Mouse (Mus musculus): ENCODE data around the gene Zfand3. TPM values are rescaled to one million over a fixed set of nuclear protein-coding genes. Genes with fewer than 3 reads are reported as not detected.
A peak's percentile ranks its signal among the peaks of the same experiment; 100 is the strongest.

Gene Zfand3
- total and polyA plus RNA-seq, 2 experiments = 46.7 to 63.3 TPM

GRCm38 (mm10) chr17:30053463-30053862 is 48.9 kb downstream of the Zfand3 start:
- 46% methylated on average over 9 of the region's 9 CpGs for WGBS
- no peak overlapping the region for H3K27ac ChIP-seq (replicated peaks; ENCODE audit: insufficient read depth, low read depth, low read length)
- H3K9ac ChIP-seq (ENCODE audit: low read depth, low read length) = no peak overlapping the region
- H3K79me2 ChIP-seq (ENCODE audit: control insufficient read depth, insufficient read depth, low read length) = peaks cover 54% of the 10 kb centered on the region
- peak; percentile 46 for DNase-seq (ENCODE audit: extremely low read depth, low read depth, low spot score)
- TF ChIP-seq CTCF (IDR thresholded peaks at IDR 0.05; ENCODE audit: low read depth, low read length) (no peak), POLR2A (IDR thresholded peaks at IDR 0.05; ENCODE audit: extremely low read depth, insufficient read depth, low read length) (no peak)
- no peaks in the 10 kb centered on the region for H3K36me3 ChIP-seq (ENCODE audit: control insufficient read depth, insufficient read depth, low read length)
- H3K4me1 ChIP-seq (ENCODE audit: control insufficient read depth, insufficient read depth, low read length) = peaks cover 15% of the 10 kb centered on the region
- H3K4me3 ChIP-seq (ENCODE audit: insufficient read depth, low read depth, low read length) = no peak overlapping the region
- no peaks in the 10 kb centered on the region for H3K27me3 ChIP-seq (ENCODE audit: control insufficient read depth, insufficient read depth, low read length)

- 75% methylated on average over 2 of the region's 2 CpGs for WGBS
- H3K4me1 ChIP-seq (ENCODE audit: control insufficient read depth, insufficient read depth, low read length) = peaks cover 18% of the 10 kb centered on the region
- H3K79me2 ChIP-seq (ENCODE audit: control insufficient read depth, insufficient read depth, low read length) = peaks cover 58% of the 10 kb centered on the region
- DNase-seq (ENCODE audit: extremely low read depth, low read depth, low spot score) = peak; percentile 44
- no peak overlapping the region for H3K4me3 ChIP-seq (ENCODE audit: insufficient read depth, low read depth, low read length)
- no peak for TF ChIP-seq CTCF (IDR thresholded peaks at IDR 0.05; ENCODE audit: low read depth, low read length)
- no peak for TF ChIP-seq POLR2A (IDR thresholded peaks at IDR 0.05; ENCODE audit: extremely low read depth, insufficient read depth, low read length)
- H3K9ac ChIP-seq (ENCODE audit: low read depth, low read length) = no peak overlapping the region
- no peaks in the 10 kb centered on the region for H3K27me3 ChIP-seq (ENCODE audit: control insufficient read depth, insufficient read depth, low read length)
- no peaks in the 10 kb centered on the region for H3K36me3 ChIP-seq (ENCODE audit: control insufficient read depth, insufficient read depth, low read length)
- no peak overlapping the region for H3K27ac ChIP-seq (replicated peaks; ENCODE audit: insufficient read depth, low read depth, low read length)
Measured at GRCm38 (mm10) chr17:30053871-30054270, 49.3 kb downstream of the Zfand3 start.

GRCm38 (mm10) chr17:30056226-30056625 is 51.7 kb downstream of the Zfand3 start:
- Histone ChIP-seq H3K27me3 (ENCODE audit: control insufficient read depth, insufficient read depth, low read length) (no peaks in the 10 kb centered on the region), H3K4me1 (ENCODE audit: control insufficient read depth, insufficient read depth, low read length) (peaks cover 30% of the 10 kb centered on the region), H3K36me3 (ENCODE audit: control insufficient read depth, insufficient read depth, low read length) (no peaks in the 10 kb centered on the region), H3K9ac (ENCODE audit: low read depth, low read length) (no peak overlapping the region), H3K27ac (replicated peaks; ENCODE audit: insufficient read depth, low read depth, low read length) (no peak overlapping the region), H3K79me2 (ENCODE audit: control insufficient read depth, insufficient read depth, low read length) (peaks cover 54% of the 10 kb centered on the region), H3K4me3 (ENCODE audit: insufficient read depth, low read depth, low read length) (no peak overlapping the region)
- 91% methylated on average over 5 of the region's 5 CpGs for WGBS
- no peak for DNase-seq (ENCODE audit: extremely low read depth, low read depth, low spot score)
- TF ChIP-seq POLR2A (IDR thresholded peaks at IDR 0.05; ENCODE audit: extremely low read depth, insufficient read depth, low read length) (no peak), CTCF (IDR thresholded peaks at IDR 0.05; ENCODE audit: low read depth, low read length) (no peak)

GRCm38 (mm10) chr17:30058594-30058993 is 54.1 kb downstream of the Zfand3 start:
- no peak for DNase-seq (ENCODE audit: extremely low read depth, low read depth, low spot score)
- Histone ChIP-seq H3K9ac (ENCODE audit: low read depth, low read length) (no peak overlapping the region), H3K27me3 (ENCODE audit: control insufficient read depth, insufficient read depth, low read length) (no peaks in the 10 kb centered on the region), H3K27ac (replicated peaks; ENCODE audit: insufficient read depth, low read depth, low read length) (no peak overlapping the region), H3K4me1 (ENCODE audit: control insufficient read depth, insufficient read depth, low read length) (peaks cover 28% of the 10 kb centered on the region), H3K4me3 (ENCODE audit: insufficient read depth, low read depth, low read length) (no peak overlapping the region), H3K79me2 (ENCODE audit: control insufficient read depth, insufficient read depth, low read length) (peaks cover 39% of the 10 kb centered on the region), H3K36me3 (ENCODE audit: control insufficient read depth, insufficient read depth, low read length) (no peaks in the 10 kb centered on the region)
- no peak for TF ChIP-seq POLR2A (IDR thresholded peaks at IDR 0.05; ENCODE audit: extremely low read depth, insufficient read depth, low read length)
- no peak for TF ChIP-seq CTCF (IDR thresholded peaks at IDR 0.05; ENCODE audit: low read depth, low read length)
- whole genome bisulfite sequencing = 73% methylated on average over 3 of the region's 3 CpGs

- Histone ChIP-seq H3K9ac (ENCODE audit: low read depth, low read length) (no peak overlapping the region), H3K27me3 (ENCODE audit: control insufficient read depth, insufficient read depth, low read length) (no peaks in the 10 kb centered on the region), H3K4me3 (ENCODE audit: insufficient read depth, low read depth, low read length) (no peak overlapping the region), H3K79me2 (ENCODE audit: control insufficient read depth, insufficient read depth, low read length) (peaks cover 38% of the 10 kb centered on the region), H3K27ac (replicated peaks; ENCODE audit: insufficient read depth, low read depth, low read length) (no peak overlapping the region), H3K36me3 (ENCODE audit: control insufficient read depth, insufficient read depth, low read length) (no peaks in the 10 kb centered on the region), H3K4me1 (ENCODE audit: control insufficient read depth, insufficient read depth, low read length) (peaks cover 28% of the 10 kb centered on the region)
- 48% methylated on average over 5 of the region's 5 CpGs for WGBS
- no peak for DNase-seq (ENCODE audit: extremely low read depth, low read depth, low spot score)
- TF ChIP-seq CTCF (IDR thresholded peaks at IDR 0.05; ENCODE audit: low read depth, low read length) (no peak), POLR2A (IDR thresholded peaks at IDR 0.05; ENCODE audit: extremely low read depth, insufficient read depth, low read length) (no peak)
Measured at GRCm38 (mm10) chr17:30059066-30059465, 54.5 kb downstream of the Zfand3 start.

GRCm38 (mm10) chr17:30061100-30061837 is 56.7 kb downstream of the Zfand3 start:
- TF ChIP-seq CTCF (IDR thresholded peaks at IDR 0.05; ENCODE audit: low read depth, low read length) (no peak), POLR2A (IDR thresholded peaks at IDR 0.05; ENCODE audit: extremely low read depth, insufficient read depth, low read length) (no peak)

More at GRCm38 (mm10) chr17:30061100-30061837, 56.7 kb downstream of the Zfand3 start:
- no peak overlapping the region for H3K4me3 ChIP-seq (ENCODE audit: insufficient read depth, low read depth, low read length)
- DNase-seq (ENCODE audit: extremely low read depth, low read depth, low spot score) = peak; percentile 61
- peaks cover 2% of the 10 kb centered on the region; the same call in 1 of the 2 replicates for H3K36me3 ChIP-seq (ENCODE audit: control insufficient read depth, insufficient read depth, low read length)
- peaks cover 27% of the 10 kb centered on the region for H3K79me2 ChIP-seq (ENCODE audit: control insufficient read depth, insufficient read depth, low read length)
- no peaks in the 10 kb centered on the region for H3K27me3 ChIP-seq (ENCODE audit: control insufficient read depth, insufficient read depth, low read length)
- H3K27ac ChIP-seq (replicated peaks; ENCODE audit: insufficient read depth, low read depth, low read length) = no peak overlapping the region
- no peak overlapping the region for H3K9ac ChIP-seq (ENCODE audit: low read depth, low read length)
- WGBS = 38% methylated on average over 8 of the region's 8 CpGs
- peaks cover 28% of the 10 kb centered on the region for H3K4me1 ChIP-seq (ENCODE audit: control insufficient read depth, insufficient read depth, low read length)
